Mouse (Mus musculus): ENCODE results near the gene Slc13a2. TPM values are rescaled to one million over a fixed set of nuclear protein-coding genes. Genes with fewer than 3 reads are reported as not detected.
A peak's percentile ranks its signal among the peaks of the same experiment; 100 is the strongest.

Slc13a2 gene
- polyA plus RNA-seq, 1 experiment from 2014 or later = 0.08 TPM

DNA sequence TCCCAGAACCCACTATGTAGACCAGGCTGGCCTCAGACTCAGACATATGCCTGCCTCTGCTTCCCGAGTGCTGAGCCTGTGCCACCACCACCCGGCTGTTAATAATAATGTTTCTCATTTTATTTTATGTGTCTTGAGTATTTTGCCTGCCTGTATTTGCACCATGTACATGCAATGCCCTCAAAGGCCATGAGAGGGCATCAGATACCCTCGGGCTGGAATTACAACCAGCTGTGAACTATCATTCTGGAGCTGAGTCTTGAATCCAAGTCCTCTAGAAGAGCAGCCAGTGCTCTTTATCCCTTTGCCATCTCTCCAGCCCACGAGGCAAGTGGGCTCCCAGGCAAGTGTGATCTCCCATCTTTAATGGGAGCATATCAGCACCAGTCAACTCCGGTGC, 33.3 kb upstream of the Slc13a2 start:
- H3K4me1 ChIP-seq (ENCODE audit: insufficient read depth) = no peaks in the 10 kb centered on the region
- H3K27ac ChIP-seq (ENCODE audit: low read depth) = no peak overlapping the region
- H3K27me3 ChIP-seq (ENCODE audit: insufficient read depth, low read length) = no peaks in the 10 kb centered on the region
- no peaks in the 10 kb centered on the region for H3K36me3 ChIP-seq (replicated peaks; ENCODE audit: insufficient read depth, low read length)
- WGBS (ENCODE audit: insufficient replicate concordance) = 30% methylated on average over 5 of the region's 5 CpGs
- H3K4me2 ChIP-seq (ENCODE audit: low read depth, low read length) = no peak overlapping the region
- H3K9me3 ChIP-seq (ENCODE audit: low read length) = no peaks in the 10 kb centered on the region
- H3K4me3 ChIP-seq (ENCODE audit: low read depth, low read length) = no peak overlapping the region
- ATAC-seq (no peak), DNase-seq (peak; percentile 49)
- H3K9ac ChIP-seq (replicated peaks) = no peak overlapping the region
- TF ChIP-seq EP300 (IDR thresholded peaks at IDR 0.05; ENCODE audit: low read depth) (no peak), CTCF (IDR thresholded peaks at IDR 0.05; ENCODE audit: low read depth) (peak; percentile 81)

- no peak for DNase-seq
- Histone ChIP-seq H3K9ac (replicated peaks) (no peak overlapping the region), H3K4me2 (ENCODE audit: low read depth, low read length) (no peak overlapping the region), H3K27ac (ENCODE audit: low read depth) (no peak overlapping the region), H3K4me1 (ENCODE audit: insufficient read depth) (no peaks in the 10 kb centered on the region), H3K27me3 (ENCODE audit: insufficient read depth, low read length) (no peaks in the 10 kb centered on the region), H3K36me3 (replicated peaks; ENCODE audit: insufficient read depth, low read length) (no peaks in the 10 kb centered on the region), H3K4me3 (ENCODE audit: low read depth, low read length) (no peak overlapping the region), H3K9me3 (ENCODE audit: low read length) (no peaks in the 10 kb centered on the region)
- 59% methylated on average over 7 of the region's 7 CpGs for WGBS (ENCODE audit: insufficient replicate concordance)
- TF ChIP-seq CTCF (IDR thresholded peaks at IDR 0.05; ENCODE audit: low read depth) (no peak), EP300 (IDR thresholded peaks at IDR 0.05; ENCODE audit: low read depth) (no peak)
- ATAC-seq = no peak
These were observed 32.3 kb upstream of the Slc13a2 start for GRCm38 (mm10) chr11:78454276-78454675.

DNA sequence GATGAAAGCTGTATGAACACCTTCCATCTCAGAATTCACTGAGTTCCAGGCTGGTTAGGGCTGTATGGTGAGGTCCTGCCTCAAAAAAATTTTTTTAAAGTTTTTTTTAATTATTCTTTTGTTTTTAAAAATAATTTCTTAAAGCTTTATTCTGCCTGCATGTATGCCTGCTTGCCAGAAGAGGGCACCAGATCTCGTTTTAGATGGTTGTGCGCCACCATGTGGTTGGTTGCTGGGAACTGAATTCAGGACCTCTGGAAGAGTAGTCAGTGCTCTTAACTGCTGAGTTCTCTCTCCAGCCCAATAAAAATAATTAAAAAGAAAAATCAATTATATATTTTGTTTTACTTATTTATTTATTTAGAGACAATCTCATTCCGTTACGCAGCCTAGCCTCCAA, 31.7 kb upstream of the Slc13a2 start:
- WGBS (ENCODE audit: insufficient replicate concordance) = 19% methylated on average over 4 of the region's 4 CpGs
- TF ChIP-seq CTCF (IDR thresholded peaks at IDR 0.05; ENCODE audit: low read depth) (peak; percentile 92), EP300 (IDR thresholded peaks at IDR 0.05; ENCODE audit: low read depth) (no peak)
- no peak overlapping the region for H3K4me3 ChIP-seq (ENCODE audit: low read depth, low read length)
- DNase-seq = peak; percentile 73
- H3K4me2 ChIP-seq (ENCODE audit: low read depth, low read length) = no peak overlapping the region
- no peaks in the 10 kb centered on the region for H3K36me3 ChIP-seq (replicated peaks; ENCODE audit: insufficient read depth, low read length)
- H3K9ac ChIP-seq (replicated peaks) = no peak overlapping the region
- H3K9me3 ChIP-seq (ENCODE audit: low read length) = no peaks in the 10 kb centered on the region
- no peaks in the 10 kb centered on the region for H3K4me1 ChIP-seq (ENCODE audit: insufficient read depth)
- no peak overlapping the region for H3K27ac ChIP-seq (ENCODE audit: low read depth)
- no peaks in the 10 kb centered on the region for H3K27me3 ChIP-seq (ENCODE audit: insufficient read depth, low read length)
- ATAC-seq = no peak

- Histone ChIP-seq H3K27ac (ENCODE audit: low read depth) (no peak overlapping the region), H3K9ac (replicated peaks) (no peak overlapping the region), H3K4me2 (ENCODE audit: low read depth, low read length) (no peak overlapping the region), H3K27me3 (ENCODE audit: insufficient read depth, low read length) (no peaks in the 10 kb centered on the region), H3K36me3 (replicated peaks; ENCODE audit: insufficient read depth, low read length) (no peaks in the 10 kb centered on the region), H3K4me1 (ENCODE audit: insufficient read depth) (no peaks in the 10 kb centered on the region), H3K9me3 (ENCODE audit: low read length) (no peaks in the 10 kb centered on the region), H3K4me3 (ENCODE audit: low read depth, low read length) (no peak overlapping the region)
- WGBS (ENCODE audit: insufficient replicate concordance) = 23% methylated on average over 2 of the region's 2 CpGs
- TF ChIP-seq EP300 (IDR thresholded peaks at IDR 0.05; ENCODE audit: low read depth) (no peak), CTCF (IDR thresholded peaks at IDR 0.05; ENCODE audit: low read depth) (no peak)
- DNase-seq = no peak
- ATAC-seq = no peak
These were observed 28.3 kb upstream of the Slc13a2 start for GRCm38 (mm10) chr11:78450337-78450736.

DNA sequence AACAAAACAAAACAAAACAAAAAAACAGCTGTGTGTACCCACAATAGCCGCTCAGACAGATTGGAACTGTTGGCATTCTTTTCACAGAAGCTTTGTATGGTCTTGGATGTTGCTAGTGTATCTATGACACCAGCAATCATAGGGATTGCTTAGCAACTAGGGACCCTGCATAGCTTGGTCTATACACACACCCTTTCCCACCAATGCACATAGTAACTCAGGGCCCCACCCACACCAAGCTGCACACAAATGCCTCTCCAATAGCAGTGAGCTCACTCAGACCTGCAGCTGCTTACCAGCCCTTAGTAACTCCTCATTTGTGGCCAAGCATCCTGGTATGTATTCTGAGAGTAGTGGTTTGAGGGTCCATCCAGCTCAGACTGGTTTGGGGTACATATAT, 26.2 kb upstream of the Slc13a2 start:
- TF ChIP-seq CTCF (IDR thresholded peaks at IDR 0.05; ENCODE audit: low read depth) (no peak), EP300 (IDR thresholded peaks at IDR 0.05; ENCODE audit: low read depth) (no peak)
- Histone ChIP-seq H3K4me2 (ENCODE audit: low read depth, low read length) (no peak overlapping the region), H3K27me3 (ENCODE audit: insufficient read depth, low read length) (no peaks in the 10 kb centered on the region), H3K9me3 (ENCODE audit: low read length) (no peaks in the 10 kb centered on the region), H3K36me3 (replicated peaks; ENCODE audit: insufficient read depth, low read length) (no peaks in the 10 kb centered on the region), H3K27ac (ENCODE audit: low read depth) (no peak overlapping the region), H3K4me3 (ENCODE audit: low read depth, low read length) (no peak overlapping the region), H3K4me1 (ENCODE audit: insufficient read depth) (no peaks in the 10 kb centered on the region), H3K9ac (replicated peaks) (no peak overlapping the region)
- DNase-seq (no peak), ATAC-seq (no peak)
- 78% methylated on average over 1 of the region's 1 CpGs for WGBS (ENCODE audit: insufficient replicate concordance)

DNA sequence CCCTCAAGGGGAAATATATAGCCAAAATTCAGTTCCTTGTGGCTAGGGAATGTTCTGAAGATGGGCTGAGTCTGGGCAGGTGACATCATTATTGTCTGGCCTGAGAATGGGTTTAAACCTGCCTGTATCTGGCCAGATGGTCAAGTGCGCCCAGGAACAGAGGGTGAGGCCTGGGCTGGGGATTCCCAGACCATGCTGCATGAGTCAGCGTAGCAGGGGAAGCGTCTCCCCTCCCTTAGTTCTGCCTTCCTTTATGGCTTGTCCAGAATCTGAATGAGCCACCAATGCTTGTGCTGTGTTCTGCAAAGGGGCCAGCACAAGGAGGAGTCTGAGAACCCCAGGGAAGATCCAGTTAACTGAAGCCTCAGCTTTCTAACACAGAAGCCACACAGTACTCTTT, 25.2 kb upstream of the Slc13a2 start:
- Histone ChIP-seq H3K27ac (ENCODE audit: low read depth) (no peak overlapping the region), H3K4me3 (ENCODE audit: low read depth, low read length) (no peak overlapping the region), H3K9me3 (ENCODE audit: low read length) (no peaks in the 10 kb centered on the region), H3K9ac (replicated peaks) (no peak overlapping the region), H3K36me3 (replicated peaks; ENCODE audit: insufficient read depth, low read length) (no peaks in the 10 kb centered on the region), H3K4me2 (ENCODE audit: low read depth, low read length) (no peak overlapping the region), H3K27me3 (ENCODE audit: insufficient read depth, low read length) (no peaks in the 10 kb centered on the region), H3K4me1 (ENCODE audit: insufficient read depth) (no peaks in the 10 kb centered on the region)
- ATAC-seq (no peak), DNase-seq (no peak)
- no peak for TF ChIP-seq EP300 (IDR thresholded peaks at IDR 0.05; ENCODE audit: low read depth)
- no peak for TF ChIP-seq CTCF (IDR thresholded peaks at IDR 0.05; ENCODE audit: low read depth)
- WGBS (ENCODE audit: insufficient replicate concordance) = 49% methylated on average over 3 of the region's 3 CpGs

DNA sequence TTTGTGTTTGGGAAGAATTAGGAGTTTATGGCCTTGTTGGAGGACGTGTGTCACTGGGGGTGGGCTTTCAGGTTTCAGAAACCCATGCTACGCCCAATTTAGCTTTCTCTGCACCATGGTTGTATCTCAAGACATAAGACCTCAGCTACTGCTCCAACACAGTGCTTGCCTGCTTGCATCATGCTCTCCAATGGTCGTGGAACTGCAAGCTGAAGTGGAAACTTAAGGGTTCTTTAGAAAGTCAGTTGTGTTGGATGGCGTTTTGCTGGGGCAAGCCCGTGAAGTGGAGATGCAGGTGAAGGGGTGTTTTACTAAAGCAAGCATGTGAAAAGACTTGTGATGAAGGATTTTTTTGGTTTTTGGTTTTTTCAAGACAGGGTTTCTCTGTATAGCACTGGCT, 21.1 kb upstream of the Slc13a2 start:
- TF ChIP-seq CTCF (IDR thresholded peaks at IDR 0.05; ENCODE audit: low read depth) (no peak), EP300 (IDR thresholded peaks at IDR 0.05; ENCODE audit: low read depth) (no peak)
- H3K4me2 ChIP-seq (ENCODE audit: low read depth, low read length) = no peak overlapping the region
- H3K4me3 ChIP-seq (ENCODE audit: low read depth, low read length) = no peak overlapping the region
- H3K27me3 ChIP-seq (ENCODE audit: insufficient read depth, low read length) = no peaks in the 10 kb centered on the region
- no peaks in the 10 kb centered on the region for H3K36me3 ChIP-seq (replicated peaks; ENCODE audit: insufficient read depth, low read length)
- H3K4me1 ChIP-seq (ENCODE audit: insufficient read depth) = no peaks in the 10 kb centered on the region
- no peak for ATAC-seq
- 72% methylated on average over 5 of the region's 5 CpGs for WGBS (ENCODE audit: insufficient replicate concordance)
- H3K9ac ChIP-seq (replicated peaks) = no peak overlapping the region
- H3K9me3 ChIP-seq (ENCODE audit: low read length) = no peaks in the 10 kb centered on the region
- no peak for DNase-seq
- no peak overlapping the region for H3K27ac ChIP-seq (ENCODE audit: low read depth)

All from liver, postnatal 0 days (tissue).